Comparison of ENCODE assay signal across 12 mouse cellular contexts in genomic region chr2:168633301-168633816, GRCm38 (mm10). TPM values are rescaled to one million over a fixed set of nuclear protein-coding genes. Genes with fewer than 3 reads are reported as not detected.
DNase-seq lines count a peak whose midpoint lies in the region; ATAC-seq and TF ChIP-seq lines count a peak whose summit lies in the region.
"Had no signal": no experiment of that assay in that cellular context is flagged by ENCODE, and none has a peak within 500 bp of the region (broad histone marks: within the 10 kb centered on the region; RNA-seq: fewer than 3 reads in every experiment).

No protein-coding gene starts in this region.

- H3K4me1 ChIP-seq in kidney, postnatal 0 days (replicated peaks; ENCODE audit: insufficient read depth, low read length): no peaks in the 10 kb centered on the region; the same call in 1 of the 2 replicates
- peaks cover 27% of the 10 kb centered on the region for H3K4me1 ChIP-seq in heart, embryonic 11.5 days (ENCODE audit: control insufficient read depth, insufficient read depth, low read length)
- peaks cover 16% of the 10 kb centered on the region for H3K4me1 ChIP-seq in liver, embryonic 12.5 days

- no peak for TF ChIP-seq CTCF in kidney, postnatal 0 days (IDR thresholded peaks at IDR 0.05; ENCODE audit: low read depth)
- TF ChIP-seq CTCF in layer of hippocampus, adult 2 months (conservative IDR thresholded peaks at IDR 0.05): no peak

- H3K27me3 ChIP-seq in kidney, postnatal 0 days (ENCODE audit: insufficient read depth, low read length): no peaks in the 10 kb centered on the region
- H3K27me3 ChIP-seq in heart, embryonic 11.5 days (ENCODE audit: control insufficient read depth, insufficient read depth, low read length): peaks cover 56% of the 10 kb centered on the region
- peaks cover 51% of the 10 kb centered on the region for H3K27me3 ChIP-seq in liver, embryonic 12.5 days (replicated peaks)
- H3K27me3 ChIP-seq: midbrain, embryonic 13.5 days had no signal

- no peaks in the 10 kb centered on the region for H3K9me3 ChIP-seq in kidney, postnatal 0 days (replicated peaks; ENCODE audit: low read length)
- no peaks in the 10 kb centered on the region for H3K9me3 ChIP-seq in heart, embryonic 11.5 days (replicated peaks; ENCODE audit: control insufficient read depth, low read length)
- no peaks in the 10 kb centered on the region for H3K9me3 ChIP-seq in liver, embryonic 12.5 days (replicated peaks)
- H3K9me3 ChIP-seq: midbrain, embryonic 13.5 days had no signal

- peak; percentile 59 for DNase-seq in kidney, postnatal 0 days (ENCODE audit: low spot score)
- no peak for DNase-seq in kidney, adult 11 months
- DNase-seq in adrenal gland, postnatal 36 days: peak; percentile 27 to 32
- DNase-seq in layer of hippocampus, adult 2 months (ENCODE audit: low spot score in 2 of 2): no peak
- no peak for DNase-seq in left cerebral cortex, adult 11 months (ENCODE audit: low spot score)
- DNase-seq: thymus, postnatal 14 days had no signal

- H3K9ac ChIP-seq in kidney, postnatal 0 days (ENCODE audit: low read depth, low read length): 0 out of 2 replicates have a peak overlapping the region, but pooled peaks have one; percentile 14
- peak overlapping the region; percentile 49; the same call in 1 of the 2 replicates for H3K9ac ChIP-seq in heart, embryonic 11.5 days (ENCODE audit: low read depth, low read length)
- 0 out of 2 replicates have a peak overlapping the region, but pooled peaks have one; percentile 3 for H3K9ac ChIP-seq in liver, embryonic 12.5 days
- H3K9ac ChIP-seq: midbrain, embryonic 13.5 days had no signal

- 22% methylated on average over 14 of the region's 14 CpGs for WGBS in kidney, postnatal 0 days
- WGBS in heart, embryonic 11.5 days (ENCODE audit: insufficient replicate concordance): 2% methylated on average over 14 of the region's 14 CpGs
- WGBS in liver, embryonic 12.5 days (ENCODE audit: insufficient replicate concordance): 7% methylated on average over 14 of the region's 14 CpGs

- ATAC-seq in kidney, postnatal 0 days (replicated peaks; ENCODE audit: low FRiP score, low read depth): peak; percentile 25; the same call in 1 of the 2 replicates
- peak; percentile 74 for ATAC-seq in heart, embryonic 11.5 days (replicated peaks; ENCODE audit: insufficient number of reproducible peaks, low FRiP score, low TSS enrichment)
- peak; percentile 68 for ATAC-seq in liver, embryonic 12.5 days
- ATAC-seq: forebrain, embryonic 14.5 days; intestine, postnatal 0 days; midbrain, embryonic 13.5 days had no signal

- H3K36me3 ChIP-seq in kidney, postnatal 0 days (ENCODE audit: insufficient read depth, low read length): no peaks in the 10 kb centered on the region
- H3K36me3 ChIP-seq in heart, embryonic 11.5 days (ENCODE audit: control insufficient read depth, insufficient read depth, low read length): no peaks in the 10 kb centered on the region
- H3K36me3 ChIP-seq in liver, embryonic 12.5 days: no peaks in the 10 kb centered on the region

- H3K4me3 ChIP-seq in kidney, postnatal 0 days (replicated peaks; ENCODE audit: low read depth, low read length): no peak overlapping the region
- H3K4me3 ChIP-seq in heart, embryonic 11.5 days (ENCODE audit: low read depth, low read length): peak overlapping the region; percentile 5; the same call in 1 of the 2 replicates
- no peak overlapping the region for H3K4me3 ChIP-seq in liver, embryonic 12.5 days
- H3K4me3 ChIP-seq in layer of hippocampus, adult 2 months: no peak overlapping the region
- H3K4me3 ChIP-seq: midbrain, embryonic 13.5 days had no signal

- no peak overlapping the region for H3K4me2 ChIP-seq in kidney, postnatal 0 days (ENCODE audit: low read length)
- H3K4me2 ChIP-seq in heart, embryonic 11.5 days: peak overlapping the region; percentile 56
- H3K4me2 ChIP-seq in liver, embryonic 12.5 days: peak overlapping the region; percentile 48
- H3K4me2 ChIP-seq: midbrain, embryonic 13.5 days had no signal

- no peak overlapping the region for H3K27ac ChIP-seq in kidney, postnatal 0 days
- H3K27ac ChIP-seq in heart, embryonic 11.5 days (ENCODE audit: low read depth, low read length): peak overlapping the region; percentile 80
- H3K27ac ChIP-seq in liver, embryonic 12.5 days: no peak overlapping the region
- H3K27ac ChIP-seq in layer of hippocampus, adult 2 months: no peak overlapping the region
- H3K27ac ChIP-seq: midbrain, embryonic 13.5 days had no signal

RNA-seq across cellular contexts. Expression of gene Nfatc2, which starts 31.9 kb away (rescaled TPM):
- polyA plus RNA-seq in kidney, postnatal 0 days (2015; fragmentation: Nextera tagmentation; extraction: Ambion mirVana): 2.0 TPM in 2 replicates
- 1 to 10 TPM; 2.6 to 3.0 TPM for total RNA-seq in adrenal gland, postnatal 36 days (2021)
- polyA plus RNA-seq in heart, embryonic 11.5 days (2014; fragmentation: Nextera tagmentation; extraction: Ambion mirVana): 4.2 and 4.6 TPM in 2 replicates
- polyA plus RNA-seq in liver, embryonic 12.5 days (2016; fragmentation: Nextera tagmentation; extraction: Ambion mirVana): 0.29 and 0.41 TPM in 2 replicates
- 10 to 100 TPM; 19.7 to 20.1 TPM for total RNA-seq in layer of hippocampus, adult 2 months (2021)
- total RNA-seq: MEL had no signal

Comparison
In these comparisons a context has a peak if more than half of its experiments do, and no peak if none do; other contexts are left out.
1. DNase-seq: peak in kidney, postnatal 0 days (single experiment) and adrenal gland, postnatal 36 days (2 of 2); none in kidney, adult 11 months (single experiment), layer of hippocampus, adult 2 months (0 of 2) and left cerebral cortex, adult 11 months (single experiment).
2. Peak in every context shown above with its lines, with median percentiles within 50 percentile points of each other: ATAC-seq and H3K9ac ChIP-seq.